Mouse (Mus musculus): ENCODE results near the gene Copz2. TPM values are rescaled to one million over a fixed set of nuclear protein-coding genes. Genes with fewer than 3 reads are reported as not detected.
A peak's percentile ranks its signal among the peaks of the same experiment; 100 is the strongest.

Gene Copz2
- polyA plus RNA-seq, 1 experiment from 2014 or later: 19.7 TPM

GRCm38 (mm10) chr11:96829813-96830538 is 19.7 kb upstream of the Copz2 start, which contains the start of gene Nfe2l1:
Gene Nfe2l1 (minus strand): TSS chr11:96829968.
- H3K36me3 ChIP-seq: peaks cover 16% of the 10 kb centered on the region
- 0 out of 2 replicates have a peak, but pooled peaks cover 3% of the 10 kb centered on the region for H3K27me3 ChIP-seq
- H3K9ac ChIP-seq (replicated peaks): peak within 1 kb of the TSS; percentile 91
- peak; percentile 99 for ATAC-seq
- H3K4me2 ChIP-seq (replicated peaks): peak within 1 kb of the TSS; percentile 83
- H3K9me3 ChIP-seq: no peaks in the 10 kb centered on the region
- peaks cover 47% of the 10 kb centered on the region for H3K4me1 ChIP-seq (replicated peaks)
- H3K4me3 ChIP-seq (replicated peaks): peak within 1 kb of the TSS; percentile 74
- under 1% methylated on average over 51 of the region's 51 CpGs for WGBS
- H3K27ac ChIP-seq: peak within 1 kb of the TSS; percentile 93

GRCm38 (mm10) chr11:96830539-96831216 is 19.0 kb upstream of the Copz2 start:
- WGBS: 21% methylated on average over 13 of the region's 13 CpGs
- Histone ChIP-seq H3K4me2 (replicated peaks) (peak overlapping the region; percentile 58), H3K4me3 (replicated peaks) (peak overlapping the region; percentile 74), H3K4me1 (replicated peaks) (peaks cover 40% of the 10 kb centered on the region), H3K27ac (peak overlapping the region; percentile 92), H3K9me3 (no peaks in the 10 kb centered on the region), H3K9ac (replicated peaks) (peak overlapping the region; percentile 61), H3K27me3 (0 out of 2 replicates have a peak, but pooled peaks cover 3% of the 10 kb centered on the region), H3K36me3 (peaks cover 16% of the 10 kb centered on the region)
- ATAC-seq: no peak

- 86% methylated on average over 4 of the region's 4 CpGs for WGBS
- H3K27ac ChIP-seq: no peak overlapping the region
Observed at GRCm38 (mm10) chr11:96831516-96831915, 18.2 kb upstream of the Copz2 start.

GRCm38 (mm10) chr11:96832541-96832940 is 17.1 kb upstream of the Copz2 start:
- Histone ChIP-seq H3K9ac (replicated peaks) (no peak overlapping the region), H3K9me3 (no peaks in the 10 kb centered on the region), H3K27ac (no peak overlapping the region), H3K4me1 (replicated peaks) (peaks cover 21% of the 10 kb centered on the region), H3K4me2 (replicated peaks) (no peak overlapping the region), H3K4me3 (replicated peaks) (no peak overlapping the region), H3K36me3 (no peaks in the 10 kb centered on the region; the same call in 1 of the 2 replicates), H3K27me3 (0 out of 2 replicates have a peak, but pooled peaks cover 3% of the 10 kb centered on the region)
- no peak for ATAC-seq
- 91% methylated on average over 3 of the region's 3 CpGs for WGBS

More at GRCm38 (mm10) chr11:96831516-96831915, 18.2 kb upstream of the Copz2 start:
- Histone ChIP-seq H3K4me3 (replicated peaks) (no peak overlapping the region), H3K4me2 (replicated peaks) (no peak overlapping the region), H3K36me3 (peaks cover 10% of the 10 kb centered on the region), H3K9ac (replicated peaks) (no peak overlapping the region), H3K27me3 (0 out of 2 replicates have a peak, but pooled peaks cover 3% of the 10 kb centered on the region), H3K9me3 (no peaks in the 10 kb centered on the region), H3K4me1 (replicated peaks) (peaks cover 31% of the 10 kb centered on the region)
- no peak for ATAC-seq

- no peak overlapping the region for H3K27ac ChIP-seq
- H3K9ac ChIP-seq (replicated peaks): no peak overlapping the region
- no peaks in the 10 kb centered on the region for H3K9me3 ChIP-seq
- no peak overlapping the region for H3K4me2 ChIP-seq (replicated peaks)
- no peaks in the 10 kb centered on the region for H3K36me3 ChIP-seq
- 0 out of 2 replicates have a peak, but pooled peaks cover 3% of the 10 kb centered on the region for H3K27me3 ChIP-seq
- peaks cover 17% of the 10 kb centered on the region for H3K4me1 ChIP-seq (replicated peaks)
- H3K4me3 ChIP-seq (replicated peaks): no peak overlapping the region
- no peak for ATAC-seq
- 67% methylated on average over 2 of the region's 2 CpGs for WGBS
Observed at GRCm38 (mm10) chr11:96832973-96833372, 16.7 kb upstream of the Copz2 start.

GRCm38 (mm10) chr11:96834127-96834526 is 15.5 kb upstream of the Copz2 start:
- H3K27me3 ChIP-seq: 0 out of 2 replicates have a peak, but pooled peaks cover 3% of the 10 kb centered on the region
- H3K36me3 ChIP-seq: no peaks in the 10 kb centered on the region
- 97% methylated on average over 1 of the region's 1 CpGs for WGBS
- H3K9me3 ChIP-seq: no peaks in the 10 kb centered on the region
- no peak overlapping the region for H3K27ac ChIP-seq
- H3K4me2 ChIP-seq (replicated peaks): no peak overlapping the region
- H3K4me1 ChIP-seq (replicated peaks): peaks cover 5% of the 10 kb centered on the region
- H3K9ac ChIP-seq (replicated peaks): no peak overlapping the region
- H3K4me3 ChIP-seq (replicated peaks): no peak overlapping the region
- ATAC-seq: no peak

- ATAC-seq: no peak
- WGBS: 33% methylated on average over 9 of the region's 9 CpGs
- no peak overlapping the region for H3K9ac ChIP-seq (replicated peaks)
- H3K27ac ChIP-seq: no peak overlapping the region
- H3K27me3 ChIP-seq: 0 out of 2 replicates have a peak, but pooled peaks cover 3% of the 10 kb centered on the region
- H3K4me1 ChIP-seq (replicated peaks): 0 out of 2 replicates have a peak, but pooled peaks cover 5% of the 10 kb centered on the region
- H3K4me2 ChIP-seq (replicated peaks): no peak overlapping the region
- no peaks in the 10 kb centered on the region for H3K9me3 ChIP-seq
- H3K4me3 ChIP-seq (replicated peaks): no peak overlapping the region
- no peaks in the 10 kb centered on the region for H3K36me3 ChIP-seq
Observed at GRCm38 (mm10) chr11:96837298-96837697, 12.4 kb upstream of the Copz2 start.

- Histone ChIP-seq H3K4me1 (replicated peaks) (0 out of 2 replicates have a peak, but pooled peaks cover 5% of the 10 kb centered on the region), H3K4me2 (replicated peaks) (no peak overlapping the region), H3K27ac (no peak overlapping the region), H3K36me3 (no peaks in the 10 kb centered on the region), H3K9ac (replicated peaks) (no peak overlapping the region), H3K4me3 (replicated peaks) (no peak overlapping the region), H3K27me3 (0 out of 2 replicates have a peak, but pooled peaks cover 3% of the 10 kb centered on the region), H3K9me3 (no peaks in the 10 kb centered on the region)
- WGBS: 71% methylated on average over 4 of the region's 4 CpGs
- no peak for ATAC-seq
Observed at GRCm38 (mm10) chr11:96838341-96838740, 11.3 kb upstream of the Copz2 start.

GRCm38 (mm10) chr11:96839428-96839827 is 10.2 kb upstream of the Copz2 start:
- WGBS: 86% methylated on average over 7 of the region's 7 CpGs
- no peak for ATAC-seq
- Histone ChIP-seq H3K4me1 (replicated peaks) (0 out of 2 replicates have a peak, but pooled peaks cover 5% of the 10 kb centered on the region), H3K4me3 (replicated peaks) (no peak overlapping the region), H3K27ac (no peak overlapping the region), H3K4me2 (replicated peaks) (no peak overlapping the region), H3K9me3 (no peaks in the 10 kb centered on the region), H3K36me3 (no peaks in the 10 kb centered on the region), H3K27me3 (no peaks in the 10 kb centered on the region), H3K9ac (replicated peaks) (no peak overlapping the region)

- Histone ChIP-seq H3K9ac (replicated peaks) (no peak overlapping the region), H3K27ac (no peak overlapping the region), H3K27me3 (no peaks in the 10 kb centered on the region), H3K4me3 (replicated peaks) (no peak overlapping the region), H3K9me3 (no peaks in the 10 kb centered on the region), H3K36me3 (no peaks in the 10 kb centered on the region), H3K4me2 (replicated peaks) (no peak overlapping the region), H3K4me1 (replicated peaks) (0 out of 2 replicates have a peak, but pooled peaks cover 5% of the 10 kb centered on the region)
- WGBS: 75% methylated on average over 3 of the region's 3 CpGs
- ATAC-seq: no peak
Observed at GRCm38 (mm10) chr11:96839877-96840276, 9.8 kb upstream of the Copz2 start.

- no peak overlapping the region for H3K27ac ChIP-seq
- H3K9ac ChIP-seq (replicated peaks): no peak overlapping the region
- whole genome bisulfite sequencing: 50% methylated on average over 8 of the region's 8 CpGs
- no peak overlapping the region for H3K4me3 ChIP-seq (replicated peaks)
- no peaks in the 10 kb centered on the region for H3K9me3 ChIP-seq
- H3K27me3 ChIP-seq: no peaks in the 10 kb centered on the region
- ATAC-seq: no peak
- no peaks in the 10 kb centered on the region for H3K36me3 ChIP-seq
- 0 out of 2 replicates have a peak, but pooled peaks cover 5% of the 10 kb centered on the region for H3K4me1 ChIP-seq (replicated peaks)
- H3K4me2 ChIP-seq (replicated peaks): no peak overlapping the region
Observed at GRCm38 (mm10) chr11:96840290-96840689, 9.4 kb upstream of the Copz2 start.

GRCm38 (mm10) chr11:96843627-96844026 is 6.0 kb upstream of the Copz2 start:
- H3K4me2 ChIP-seq (replicated peaks): no peak overlapping the region
- H3K27ac ChIP-seq: no peak overlapping the region
- no peaks in the 10 kb centered on the region for H3K9me3 ChIP-seq
- WGBS: 53% methylated on average over 3 of the region's 3 CpGs
- no peaks in the 10 kb centered on the region for H3K36me3 ChIP-seq
- no peak overlapping the region for H3K9ac ChIP-seq (replicated peaks)
- H3K4me1 ChIP-seq (replicated peaks): 0 out of 2 replicates have a peak, but pooled peaks cover 5% of the 10 kb centered on the region
- H3K27me3 ChIP-seq: peaks cover under 1% of the 10 kb centered on the region; the same call in 1 of the 2 replicates
- H3K4me3 ChIP-seq (replicated peaks): no peak overlapping the region
- ATAC-seq: no peak

Measured in midbrain, embryonic 13.5 days (tissue).